Mouse (Mus musculus) liver, adult 2 months (tissue): ENCODE measurements at regions not wholly inside any gene's neighbourhood (a gene's known extent, or its start where the extent isn't known, plus 50 kb on each side); places are given as distances from the start of the nearest gene placed in this dataset.

Experiments
- CTCF ChIP-seq: fragments of 200-500 bp; IDR thresholded peaks from 2 replicates; pipeline ENCODE4 v1.5.1; 2011; ENCODE audit warnings: low read depth, low read length, control low read depth
- POLR2A ChIP-seq: fragments of 200-500 bp; IDR thresholded peaks from 2 replicates; pipeline ENCODE4 v1.6.1; 2011; ENCODE audit warnings: low read length, control low read depth; ENCODE audit not compliant: insufficient read depth; ENCODE audit errors: extremely low read depth

DNA sequence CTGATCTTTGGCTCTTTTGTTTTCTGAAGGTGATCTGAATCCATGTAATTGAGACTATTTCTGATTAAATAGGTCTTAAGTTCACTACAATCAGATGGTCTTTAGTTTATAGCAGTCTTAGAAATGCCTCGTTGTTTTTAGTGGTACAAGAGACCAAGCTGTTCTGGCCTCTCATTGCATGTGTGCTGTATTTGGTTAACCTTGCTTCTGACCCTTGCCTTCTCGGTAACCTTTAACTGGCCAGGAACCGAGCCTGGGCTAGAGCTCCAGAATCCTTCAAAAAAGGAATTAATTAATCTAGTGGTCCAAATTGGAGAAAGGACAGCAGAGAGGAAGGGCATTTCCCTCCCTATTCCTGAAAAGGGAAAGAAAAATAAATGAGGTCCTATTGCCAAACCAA, 234.8 kb upstream of the Prdm1 start:
- no peak for TF ChIP-seq POLR2A
- TF ChIP-seq CTCF, result no peak
